Mouse (Mus musculus) intestine, postnatal 0 days (tissue): ENCODE data around the gene Kif27. TPM values are rescaled to one million over a fixed set of nuclear protein-coding genes. Genes with fewer than 3 reads are reported as not detected.
A peak's percentile ranks its signal among the peaks of the same experiment; 100 is the strongest.

Experiments used
- ATAC-seq: fragments of 200-750 bp; cut with Nextera tagmentation; 2 replicates; pipeline ENCODE4 v1.8.0; 2017; ENCODE audit warnings: mild to moderate bottlenecking, moderate TSS enrichment, moderate library complexity
- H3K27ac ChIP-seq: fragments of 300-500 bp; sonication (generic); 2 replicates; pipeline ENCODE4 v1.5.1; 2014; ENCODE audit warnings: mild to moderate bottlenecking, low read depth, low read length, moderate library complexity
- H3K27me3 ChIP-seq: fragments of 300-500 bp; sonication (generic); replicated peaks from 2 replicates; pipeline ENCODE4 v1.6.1; 2014; ENCODE audit warnings: low read length, mixed read lengths; ENCODE audit not compliant: control insufficient read depth, insufficient read depth
- H3K36me3 ChIP-seq: fragments of 300-500 bp; sonication (generic); 2 replicates; pipeline ENCODE4 v1.6.1; 2014; ENCODE audit warnings: mild to moderate bottlenecking, moderate library complexity; ENCODE audit not compliant: control insufficient read depth, insufficient read depth
- H3K4me1 ChIP-seq: fragments of 300-500 bp; sonication (generic); replicated peaks from 2 replicates; pipeline ENCODE4 v1.6.1; 2014; ENCODE audit warnings: antibody characterized with exemption, low read length, mixed read lengths; ENCODE audit not compliant: control insufficient read depth, insufficient read depth
- H3K4me2 ChIP-seq: fragments of 300-500 bp; sonication (generic); replicated peaks from 2 replicates; pipeline ENCODE4 v1.6.1; 2014; ENCODE audit warnings: low read depth, mild to moderate bottlenecking, moderate library complexity
- H3K4me3 ChIP-seq: fragments of 300-500 bp; sonication (generic); 2 replicates; pipeline ENCODE4 v1.5.1; 2014; ENCODE audit warnings: low read depth, low read length
- H3K9ac ChIP-seq: fragments of 300-500 bp; sonication (generic); 2 replicates; pipeline ENCODE4 v1.6.1; 2014; ENCODE audit warnings: mild to moderate bottlenecking, low read depth, low read length
- H3K9me3 ChIP-seq: fragments of 300-500 bp; sonication (generic); 2 replicates; pipeline ENCODE4 v1.6.1; 2016; ENCODE audit warnings: mixed run types; ENCODE audit not compliant: control insufficient read depth
- CTCF ChIP-seq: sonication (generic); IDR thresholded peaks from 2 replicates; pipeline ENCODE4 v1.5.1; 2016; ENCODE audit warnings: low read depth, mild to moderate bottlenecking, control low read depth, antibody characterized with exemption, moderate library complexity
- WGBS: fragments of 180-500 bp; shearing (Covaris S2); extraction: QIAGEN DNeasy Blood & Tissue Kit; methylation state at CpG from one replicate; pipeline ENCODE4 v1.1.7; 2014; 5-methylcytosine and 5-hydroxymethylcytosine counted together
- polyA plus RNA-seq: library from polyadenylated mRNA; unstranded; fragments of >200 nt; fragmentation: Nextera tagmentation; extraction: Ambion mirVana; gene quantifications from 2 replicates; pipeline ENCODE4 v1.2.1, GENCODE M21; 2015

The Kif27 gene
- polyA plus RNA-seq, 1 experiment from 2014 or later = 0.55 TPM

DNA sequence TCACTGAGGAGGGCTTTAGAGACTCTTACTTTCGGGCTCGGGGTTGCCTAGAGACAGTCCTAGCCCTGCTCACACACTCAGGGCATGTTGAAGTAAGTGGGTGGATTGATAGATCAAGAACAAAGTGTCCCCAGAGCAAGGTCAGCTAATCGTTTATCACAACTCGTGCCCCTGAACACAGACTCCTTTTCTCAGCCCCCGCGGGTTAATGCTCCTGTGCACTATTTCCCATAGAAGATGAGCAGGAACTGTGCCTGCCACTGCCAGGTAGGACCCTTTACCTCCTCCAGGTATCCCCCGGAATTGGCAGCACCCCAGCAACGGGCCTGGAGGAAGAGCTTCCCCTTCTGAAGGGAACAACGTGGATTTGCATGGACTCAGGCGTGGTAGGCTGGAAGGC is 82.7 kb downstream of the Kif27 start:
- H3K4me3 ChIP-seq = no peak overlapping the region
- no peak for TF ChIP-seq CTCF
- H3K4me1 ChIP-seq = no peaks in the 10 kb centered on the region
- H3K4me2 ChIP-seq = no peak overlapping the region
- no peaks in the 10 kb centered on the region for H3K27me3 ChIP-seq
- 79% methylated on average over 10 of the region's 10 CpGs for WGBS
- no peak overlapping the region for H3K9ac ChIP-seq
- no peaks in the 10 kb centered on the region for H3K36me3 ChIP-seq
- no peak overlapping the region for H3K27ac ChIP-seq
- ATAC-seq = no peak
- no peaks in the 10 kb centered on the region for H3K9me3 ChIP-seq

DNA sequence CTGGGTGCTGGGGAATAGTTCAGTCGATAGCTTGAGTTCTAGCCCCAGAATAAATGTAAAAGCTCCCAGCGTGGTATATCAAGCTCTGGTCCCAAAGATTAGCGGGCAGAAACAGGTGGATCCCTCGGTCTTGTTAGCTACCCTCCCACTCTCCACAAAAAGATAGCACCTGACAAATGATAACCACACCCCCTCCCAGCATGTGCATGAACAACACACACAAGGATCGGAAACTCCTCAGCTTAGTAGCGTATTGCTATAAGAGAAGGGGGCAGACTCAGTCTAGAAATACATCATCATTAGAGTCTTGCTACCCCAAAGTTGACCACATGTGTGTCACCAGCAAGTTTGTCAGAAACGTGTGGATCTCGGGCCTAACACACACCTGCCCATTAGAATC is 83.3 kb downstream of the Kif27 start, which contains the start of gene Gkap1:
Gene Gkap1, minus strand, starts transcription at position 101 of the 400 bp plus-strand sequence.
- H3K36me3 ChIP-seq = no peaks in the 10 kb centered on the region
- no peak for TF ChIP-seq CTCF
- ATAC-seq = no peak
- H3K9me3 ChIP-seq = no peaks in the 10 kb centered on the region
- H3K4me3 ChIP-seq = peak within 1 kb of the TSS; percentile 81
- no peaks in the 10 kb centered on the region for H3K4me1 ChIP-seq
- H3K27ac ChIP-seq = peak within 1 kb of the TSS; percentile 64; the same call in 1 of the 2 replicates
- no peaks in the 10 kb centered on the region for H3K27me3 ChIP-seq
- WGBS = 82% methylated on average over 8 of the region's 8 CpGs
- H3K4me2 ChIP-seq = peak within 1 kb of the TSS; percentile 96
- H3K9ac ChIP-seq = peak within 1 kb of the TSS; percentile 78

DNA sequence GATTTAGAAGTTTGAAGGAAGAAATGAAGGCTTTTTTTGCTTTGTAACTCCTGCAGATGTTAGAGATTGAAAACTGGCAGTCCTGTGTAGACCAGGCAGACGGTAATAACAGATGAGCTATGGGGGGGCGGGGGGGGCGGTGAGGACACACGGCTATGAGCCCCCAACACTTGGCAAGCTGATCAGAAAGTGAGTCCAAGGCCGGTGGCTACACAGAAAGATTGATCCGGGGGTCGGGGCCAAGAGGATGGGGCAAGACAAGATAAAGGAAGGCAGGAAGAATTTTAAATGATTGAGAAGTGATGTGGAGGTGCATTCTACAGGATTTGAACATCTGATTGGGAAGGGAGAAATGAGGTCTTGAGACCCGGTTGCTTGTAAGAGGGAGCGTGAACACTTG is 83.8 kb downstream of the Kif27 start:
- ATAC-seq = no peak
- no peaks in the 10 kb centered on the region for H3K4me1 ChIP-seq
- TF ChIP-seq CTCF = no peak
- no peaks in the 10 kb centered on the region for H3K27me3 ChIP-seq
- H3K27ac ChIP-seq = no peak overlapping the region
- 38% methylated on average over 9 of the region's 9 CpGs for WGBS
- H3K36me3 ChIP-seq = no peaks in the 10 kb centered on the region
- no peak overlapping the region for H3K9ac ChIP-seq
- H3K4me2 ChIP-seq = peak overlapping the region; percentile 96
- H3K4me3 ChIP-seq = peak overlapping the region; percentile 81
- H3K9me3 ChIP-seq = no peaks in the 10 kb centered on the region

DNA sequence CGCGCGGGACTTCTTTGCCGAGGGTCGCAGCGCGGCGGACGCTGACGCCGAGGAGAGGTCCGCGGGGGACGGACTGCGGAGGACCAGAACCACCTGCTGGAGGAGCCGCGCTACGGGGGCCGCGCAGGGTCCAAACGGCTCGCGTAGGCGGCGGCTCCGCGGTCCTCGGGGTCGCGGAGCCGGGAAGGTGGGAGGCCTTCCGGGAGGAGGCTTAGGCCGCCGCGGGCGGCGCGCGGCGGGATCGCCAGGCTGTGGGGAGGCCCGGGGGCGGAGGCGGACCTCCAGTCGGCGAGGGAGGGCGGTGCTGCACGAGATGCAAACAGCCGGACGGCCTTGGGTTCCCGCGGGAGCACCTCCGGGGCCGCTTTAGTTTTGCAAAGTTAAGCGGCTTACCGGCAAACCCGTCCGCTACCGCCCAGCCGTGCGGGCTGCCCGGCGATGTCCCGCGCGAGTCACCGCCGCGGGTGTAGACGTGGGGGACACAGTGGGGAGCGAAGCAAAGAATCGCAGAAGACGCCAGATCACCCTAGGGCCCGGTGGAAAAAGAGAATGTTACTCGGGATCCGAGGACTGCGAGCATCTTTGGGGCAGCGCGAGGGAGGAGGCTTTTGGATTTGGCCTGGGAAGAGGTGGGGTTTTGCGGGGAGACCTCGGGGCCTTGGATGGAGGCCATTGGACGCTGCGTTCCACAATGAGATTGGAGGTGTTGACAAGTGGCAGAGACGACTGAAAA is 84.5 kb downstream of the Kif27 start:
- Histone ChIP-seq H3K9ac (peak overlapping the region; percentile 78), H3K4me3 (peak overlapping the region; percentile 81), H3K36me3 (no peaks in the 10 kb centered on the region), H3K4me1 (no peaks in the 10 kb centered on the region), H3K9me3 (no peaks in the 10 kb centered on the region), H3K4me2 (peak overlapping the region; percentile 96), H3K27me3 (no peaks in the 10 kb centered on the region), H3K27ac (peak overlapping the region; percentile 64)
- TF ChIP-seq CTCF = peak; percentile 13; the same call in 1 of the 2 replicates
- peak; percentile 76 for ATAC-seq
- under 1% methylated on average over 73 of the region's 84 CpGs for whole genome bisulfite sequencing

DNA sequence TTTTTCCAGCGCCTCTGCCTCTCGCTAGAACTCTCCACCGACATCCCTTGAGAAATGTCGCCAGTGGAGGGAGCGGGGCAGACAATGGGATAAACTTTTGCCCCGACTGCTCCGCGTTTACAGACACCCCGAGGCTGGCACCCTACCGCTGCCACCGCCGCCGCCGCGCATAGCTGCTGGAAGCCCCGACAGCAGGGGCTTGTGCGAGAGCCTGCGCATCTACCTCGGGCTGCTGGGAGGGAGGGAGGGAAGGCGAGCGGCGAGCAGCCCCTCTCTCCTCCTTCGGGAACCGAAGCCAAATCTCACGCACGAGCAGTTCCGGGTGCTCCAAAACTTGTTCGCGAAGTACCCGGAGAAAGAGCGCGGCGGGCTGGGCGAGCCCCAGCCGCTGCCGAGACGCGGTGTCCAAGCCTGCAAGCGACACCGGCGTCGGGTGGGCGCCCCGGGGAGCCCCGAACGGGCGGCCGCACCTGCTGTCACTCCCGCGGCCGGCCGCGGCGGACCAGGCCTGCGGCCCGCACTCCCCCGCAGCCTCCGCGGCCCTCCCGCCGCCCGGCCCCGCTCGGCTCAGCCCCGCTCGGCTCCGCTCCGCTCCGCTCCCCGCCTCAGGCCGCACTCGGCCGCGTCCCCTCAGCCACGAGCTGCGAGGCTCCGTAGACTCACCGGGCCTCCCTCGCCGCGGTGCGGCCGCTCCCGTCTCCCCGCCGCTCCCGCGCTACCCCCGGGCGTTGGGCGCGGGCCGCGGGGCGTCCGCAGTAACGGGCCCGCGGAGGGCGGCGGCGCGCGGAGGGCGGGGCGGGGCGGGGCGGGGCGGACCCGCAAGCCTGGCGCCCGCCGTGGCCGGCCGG is 85.3 kb downstream of the Kif27 start:
- Histone ChIP-seq H3K4me3 (peak overlapping the region; percentile 81), H3K9me3 (no peaks in the 10 kb centered on the region), H3K27me3 (no peaks in the 10 kb centered on the region), H3K36me3 (no peaks in the 10 kb centered on the region), H3K4me2 (peak overlapping the region; percentile 96), H3K9ac (peak overlapping the region; percentile 78), H3K4me1 (no peaks in the 10 kb centered on the region), H3K27ac (peak overlapping the region; percentile 64; the same call in 1 of the 2 replicates)
- WGBS = under 1% methylated on average over 86 of the region's 115 CpGs
- peak; percentile 16; the same call in 1 of the 2 replicates for TF ChIP-seq CTCF
- ATAC-seq = peak; percentile 67

DNA sequence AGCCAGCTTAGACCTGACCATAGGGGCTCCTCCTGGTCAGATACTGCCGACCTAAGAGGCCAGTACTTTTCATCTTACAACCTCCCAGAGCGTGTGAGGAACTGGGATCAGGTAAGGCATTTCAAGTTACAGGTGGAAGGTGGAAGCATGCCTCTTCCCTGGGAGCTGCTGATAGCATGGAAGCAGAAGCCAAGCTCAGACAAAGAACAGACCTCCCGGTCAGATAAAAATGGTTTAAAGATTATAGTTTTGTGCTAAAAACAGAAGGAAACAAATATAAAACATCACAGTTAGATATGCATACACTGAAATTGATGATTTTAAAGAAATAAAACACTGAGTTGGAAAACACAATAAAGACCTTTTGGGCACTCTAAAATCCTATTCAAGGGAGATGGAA is 92.1 kb downstream of the Kif27 start:
- H3K9ac ChIP-seq = no peak overlapping the region
- H3K4me2 ChIP-seq = no peak overlapping the region
- peaks cover 3% of the 10 kb centered on the region; the same call in 1 of the 2 replicates for H3K36me3 ChIP-seq
- no peaks in the 10 kb centered on the region for H3K27me3 ChIP-seq
- WGBS = 74% methylated on average over 3 of the region's 3 CpGs
- no peak for ATAC-seq
- no peak for TF ChIP-seq CTCF
- no peak overlapping the region for H3K4me3 ChIP-seq
- no peaks in the 10 kb centered on the region for H3K9me3 ChIP-seq
- H3K27ac ChIP-seq = no peak overlapping the region
- H3K4me1 ChIP-seq = no peaks in the 10 kb centered on the region
